ENCODE assay signal across 17 mouse cellular contexts in the genomic region with DNA sequence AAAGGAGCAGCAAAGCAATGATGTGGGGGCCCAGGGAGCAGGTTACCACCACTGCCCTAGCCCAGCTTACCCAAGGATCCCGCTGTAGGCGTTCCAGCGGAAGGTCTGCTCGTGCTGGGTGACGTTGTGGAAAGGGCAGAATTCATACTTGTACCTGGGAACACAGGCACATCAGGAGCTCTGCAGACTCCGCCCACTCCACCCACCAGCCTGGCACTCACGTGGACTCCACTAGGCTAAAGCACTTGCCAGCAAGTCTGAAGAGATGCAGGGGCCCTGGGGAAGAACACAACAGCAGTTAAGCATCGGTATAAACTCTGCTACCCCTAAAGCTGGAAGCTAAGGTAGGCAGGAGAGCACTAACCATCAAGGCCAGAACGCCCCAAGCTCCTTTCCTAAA.
"Had no signal": no experiment of that assay in that cellular context is flagged by ENCODE, and none has a peak within 500 bp of the region (broad histone marks: within the 10 kb centered on the region; RNA-seq: fewer than 3 reads in every experiment).

No protein-coding gene starts in this region.

- H3K4me3 ChIP-seq: liver, embryonic 15.5 days; lung, embryonic 15.5 days; megakaryocyte, embryonic 14.5 days; midbrain, embryonic 13.5 days; midbrain, embryonic 15.5 days; neural tube, embryonic 12.5 days; stomach, embryonic 15.5 days had no signal

- H3K27ac ChIP-seq: liver, embryonic 15.5 days; lung, embryonic 15.5 days; macrophage; midbrain, embryonic 13.5 days; midbrain, embryonic 15.5 days; neural tube, embryonic 12.5 days; stomach, embryonic 15.5 days; stomach, postnatal 0 days had no signal

- DNase-seq: liver, postnatal 0 days; lung, adult 2 months; lung, postnatal 14 days; lung, postnatal 36 days; right cerebral cortex, postnatal 14 days; thymus, adult 18-20 months; thymus, postnatal 14 days; thymus, postnatal 36 days had no signal
